Mouse (Mus musculus) monocyte, adult 2 months (primary cell): ENCODE measurements around the gene Ube2l6.
A peak's percentile ranks its signal among the peaks of the same experiment; 100 is the strongest.
"Not testable (repeated sequence)": the region's sequence is repeated elsewhere in the genome, so short reads cannot be mapped to it uniquely, and the experiment has no call there.

Experiments used
- DNase-seq, 2 experiments: peaks; one replicate each; pipeline ENCODE4 v3.0.0; 2022; ENCODE audit warnings: low spot score in 2 of 2, low read depth in 1 of 2

Ube2l6 gene

DNA sequence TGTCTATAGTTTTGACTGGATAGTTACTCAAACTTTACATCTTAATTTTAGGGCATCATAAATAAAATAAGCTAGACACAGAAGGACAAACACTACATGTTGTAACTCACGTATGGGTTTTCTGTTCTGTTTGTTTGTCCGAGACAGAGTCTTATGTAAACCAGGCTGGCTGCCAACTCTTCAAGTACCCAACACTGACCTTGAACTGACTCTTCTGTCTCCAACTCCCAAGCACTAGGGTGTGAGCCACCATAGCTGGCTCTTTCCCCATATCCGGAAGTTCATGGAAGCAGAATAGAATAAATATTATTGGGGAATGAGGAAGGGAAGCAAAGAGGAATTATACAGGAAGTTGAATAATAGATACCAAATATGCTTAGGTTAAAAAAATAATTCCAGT lies 6.1 kb upstream of the Ube2l6 start:
- DNase-seq = no peak

DNA sequence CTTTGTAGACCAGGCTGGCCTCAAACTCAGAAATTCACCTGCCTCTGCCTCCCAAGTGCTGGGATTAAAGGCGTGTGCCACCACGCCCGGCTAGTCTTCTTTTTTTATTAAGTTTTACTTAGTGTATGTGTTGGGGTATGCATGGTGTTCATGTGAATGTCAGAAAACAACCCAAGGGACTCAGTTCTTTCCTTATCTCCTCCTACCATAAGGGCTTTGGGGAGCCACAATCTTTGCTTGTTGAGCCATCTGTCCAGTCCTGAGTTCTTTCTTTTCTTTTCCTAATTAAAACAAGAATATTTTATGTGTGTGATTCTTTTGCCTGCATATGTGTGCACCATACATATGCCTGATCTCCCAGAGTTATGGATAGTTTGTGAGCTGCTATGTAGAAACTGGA lies 5.5 kb upstream of the Ube2l6 start:
- DNase-seq = no peak

DNA sequence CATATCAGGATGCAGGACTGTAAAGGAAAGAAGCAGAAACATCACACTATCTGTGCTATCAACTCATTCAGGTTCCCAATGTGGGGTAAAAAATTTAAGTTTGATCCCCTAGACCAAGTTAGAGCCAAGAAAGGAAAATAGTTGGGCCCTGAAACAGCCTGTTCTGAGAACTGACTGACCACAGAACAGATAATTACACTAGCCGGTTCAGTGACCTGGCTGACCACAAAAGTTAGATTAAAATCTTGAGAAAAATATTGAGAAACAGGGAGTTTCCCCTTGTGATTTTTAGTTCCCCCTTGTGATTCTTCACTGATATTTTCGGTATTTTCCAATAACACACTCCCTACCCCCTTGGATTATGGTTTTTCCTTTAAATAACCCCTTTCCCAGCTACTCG lies 4.8 kb upstream of the Ube2l6 start:
- no peak for DNase-seq

DNA sequence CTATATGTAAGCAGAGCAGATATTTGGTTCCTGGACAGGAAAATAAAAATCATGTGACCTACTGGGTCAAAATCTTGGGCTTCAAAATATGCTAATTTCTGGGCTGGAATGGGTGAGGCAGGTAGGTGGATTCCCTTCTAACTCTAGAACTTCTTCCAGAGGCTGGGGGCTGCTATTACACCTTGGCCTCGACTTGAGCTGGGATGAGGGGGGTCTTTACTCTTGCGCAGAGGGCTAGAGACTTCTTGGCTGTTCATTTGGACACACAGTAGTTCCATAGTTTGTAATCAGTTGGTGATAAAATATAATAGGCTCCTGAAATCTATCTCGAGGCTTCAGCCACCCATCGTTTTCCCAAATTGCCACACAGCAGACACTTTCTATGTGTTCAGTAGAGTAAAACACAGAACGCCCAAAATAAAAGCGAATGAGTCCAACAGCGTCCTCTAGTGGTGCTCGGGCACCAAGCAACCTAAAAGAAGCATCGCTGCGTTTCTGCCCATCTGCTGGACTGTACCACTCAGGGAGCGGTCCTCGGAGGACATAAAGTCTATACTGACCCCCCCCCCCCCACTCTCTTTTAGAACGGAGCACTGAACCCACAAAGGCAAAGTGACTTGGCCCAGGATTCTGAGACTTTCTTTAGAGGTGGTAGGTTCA lies 665 bp upstream of the Ube2l6 start:
- peak; percentile 37 to 59 for DNase-seq

GRCm38 (mm10) chr2:84799041-84799561 lies 473 bp downstream of the Ube2l6 start:
- DNase-seq = peak in 1 of 2 experiments; percentile 31

DNA sequence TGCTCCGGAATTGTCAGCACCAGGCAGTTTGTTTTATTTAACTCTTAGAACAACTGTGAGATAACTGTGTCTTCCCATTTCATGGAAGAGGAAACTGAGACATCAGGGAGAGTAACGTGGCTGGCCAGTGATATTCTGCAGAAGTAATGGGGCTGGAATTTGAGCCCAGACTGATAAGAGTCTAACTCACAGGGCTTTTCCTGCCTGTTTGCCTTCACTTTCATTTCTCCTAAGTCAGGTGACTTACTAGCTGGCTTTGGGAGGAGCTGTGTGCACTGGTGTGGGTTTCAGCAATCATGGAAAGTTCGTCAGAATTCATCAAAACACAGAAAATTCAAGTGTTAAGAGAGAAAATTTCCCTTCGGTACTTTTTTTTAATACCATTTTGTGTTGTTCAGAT lies 1.7 kb downstream of the Ube2l6 start:
- no peak for DNase-seq

DNA sequence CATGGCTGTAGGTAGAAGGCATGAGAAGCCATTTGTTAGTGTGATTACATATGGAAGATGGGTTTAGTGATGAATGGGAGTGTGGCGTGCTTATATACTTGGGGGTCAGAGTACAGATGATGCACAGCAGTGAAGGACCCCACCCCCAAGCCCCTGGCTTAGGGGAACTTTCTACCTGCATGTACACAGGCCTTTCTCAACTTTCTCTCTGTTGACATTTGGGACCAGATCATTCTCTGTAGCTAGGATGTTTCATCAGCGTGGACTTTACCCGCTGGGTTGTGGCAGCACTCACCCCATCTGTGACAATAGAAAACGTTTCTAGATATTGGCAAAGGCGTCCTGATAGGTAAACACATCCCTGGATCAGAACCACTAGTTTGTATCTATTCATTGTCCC lies 2.6 kb downstream of the Ube2l6 start:
- not testable (repeated sequence) for DNase-seq

GRCm38 (mm10) chr2:84803963-84804362 lies 5.3 kb downstream of the Ube2l6 start:
- DNase-seq = no peak

- DNase-seq = no peak
Observed at GRCm38 (mm10) chr2:84806546-84806945, 7.9 kb downstream of the Ube2l6 start.

DNA sequence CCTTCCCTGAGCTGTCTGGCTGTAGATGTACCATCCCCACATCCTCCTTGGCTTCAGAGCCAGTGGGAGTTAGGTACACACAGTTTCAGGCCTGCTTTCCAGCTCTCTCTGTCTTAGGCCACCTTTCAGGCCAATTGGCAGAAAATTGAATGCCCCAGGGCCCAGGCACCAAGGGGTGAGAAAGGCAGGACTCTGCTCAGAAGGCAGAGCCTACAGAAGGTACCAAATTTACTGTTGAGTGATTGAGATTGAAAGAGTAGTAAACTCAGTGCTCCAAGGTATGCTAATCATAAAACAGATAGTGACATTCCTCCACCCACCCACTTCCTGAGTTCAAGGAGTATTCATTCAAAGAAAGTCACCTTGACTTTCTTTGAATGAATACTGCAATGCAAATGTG lies 10.7 kb downstream of the Ube2l6 start:
- DNase-seq = no peak

- DNase-seq = no peak
Observed at GRCm38 (mm10) chr2:84810526-84810885, 11.9 kb downstream of the Ube2l6 start.

- peak; percentile 66 to 77 for DNase-seq
Observed at GRCm38 (mm10) chr2:84810886-84811577, 12.4 kb downstream of the Ube2l6 start.

DNA sequence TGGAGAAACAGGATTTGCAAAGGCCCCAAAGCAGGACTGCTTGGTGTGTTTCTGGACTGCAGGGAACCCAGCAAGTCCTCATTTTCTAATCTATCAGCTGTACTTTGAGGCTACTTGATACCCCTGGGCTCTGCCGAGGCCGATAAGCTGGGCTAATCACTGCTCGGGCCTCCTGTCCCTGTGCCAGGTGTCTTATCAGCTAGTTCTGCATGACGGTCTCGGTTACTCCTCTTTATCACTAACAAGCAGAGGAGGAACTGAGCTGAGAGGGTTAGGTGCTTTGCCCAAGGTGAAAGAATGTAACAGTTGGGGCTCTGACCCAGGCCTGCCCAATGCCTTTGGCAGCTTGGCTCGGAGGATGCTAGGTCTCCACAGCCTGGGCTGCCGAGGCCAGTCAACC lies 13.3 kb downstream of the Ube2l6 start:
- no peak for DNase-seq

- no peak for DNase-seq
Observed at GRCm38 (mm10) chr2:84812676-84813075, 14.0 kb downstream of the Ube2l6 start.

DNA sequence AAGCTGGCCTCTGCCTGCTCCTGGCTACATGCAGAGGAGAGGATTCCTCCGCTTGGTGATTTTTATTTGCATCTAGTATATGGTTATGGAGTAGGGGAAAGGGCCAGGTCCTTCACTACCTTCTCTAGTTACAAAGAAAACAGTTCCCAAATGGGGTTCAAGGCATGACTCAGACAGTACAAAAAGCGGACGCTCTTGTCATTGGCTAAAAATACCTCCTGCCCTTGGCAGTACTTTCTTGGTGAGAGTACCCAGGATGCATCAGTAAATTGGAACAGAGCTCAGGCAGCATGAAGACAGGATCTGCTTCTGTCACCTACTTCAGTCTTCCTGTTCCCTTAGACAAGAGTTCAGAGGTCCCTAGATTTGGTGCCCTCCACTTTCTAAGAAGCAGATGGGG lies 21.2 kb downstream of the Ube2l6 start:
- DNase-seq = no peak

DNA sequence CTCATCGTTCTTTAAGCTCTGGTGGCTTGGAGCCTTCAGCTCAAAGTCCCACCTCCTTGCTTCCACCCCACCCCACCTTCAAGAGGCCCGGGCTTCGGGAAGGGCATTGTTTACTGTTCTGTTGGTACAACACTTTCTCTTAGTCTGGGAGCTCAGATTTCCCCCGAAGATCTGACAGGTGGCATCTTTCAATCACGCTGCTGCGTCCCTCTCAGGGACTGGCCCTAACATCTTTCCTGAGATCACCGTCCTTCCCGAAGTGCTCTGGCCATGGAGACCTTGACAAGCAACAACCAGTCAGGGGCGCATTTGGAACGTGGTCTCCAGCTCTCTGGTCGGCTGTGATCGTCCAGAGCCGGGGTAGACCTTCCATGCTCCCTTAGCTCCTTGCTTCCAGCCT lies 23.9 kb downstream of the Ube2l6 start, which contains the start of gene Smtnl1:
Gene Smtnl1 (minus strand): TSS at position 101 of the 400 bp plus-strand sequence.
- DNase-seq = no peak

DNA sequence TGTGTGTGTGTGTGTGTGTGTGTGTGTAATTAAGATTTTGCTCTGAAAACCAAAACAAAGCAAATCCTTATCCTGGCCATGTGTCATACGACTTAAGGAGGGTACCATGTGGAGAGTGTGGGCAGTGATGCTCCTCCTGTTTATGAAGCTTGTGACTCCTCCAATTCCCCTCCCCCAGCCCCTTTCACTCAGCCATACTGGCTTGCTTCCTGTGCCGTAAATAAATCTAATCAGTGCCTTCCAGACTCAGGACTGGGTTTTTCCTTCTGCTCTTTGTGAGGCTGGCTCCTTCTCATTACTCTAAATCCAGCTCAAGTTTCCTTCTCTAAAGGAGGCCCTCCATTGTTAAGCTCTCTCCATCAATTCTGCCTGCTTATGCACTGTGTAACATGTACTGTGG lies 24.6 kb downstream of the Ube2l6 start:
- DNase-seq = no peak

- DNase-seq = peak; percentile 67 to 73
Observed at GRCm38 (mm10) chr2:84826488-84827282, 28.1 kb downstream of the Ube2l6 start, which contains the start of gene Timm10. Timm10 (plus strand) TSS chr2:84826997.

GRCm38 (mm10) chr2:84827283-84827920 lies 28.8 kb downstream of the Ube2l6 start:
- DNase-seq = no peak

GRCm38 (mm10) chr2:84831666-84832391 lies 33.2 kb downstream of the Ube2l6 start:
- DNase-seq = peak; percentile 50 to 68

DNA sequence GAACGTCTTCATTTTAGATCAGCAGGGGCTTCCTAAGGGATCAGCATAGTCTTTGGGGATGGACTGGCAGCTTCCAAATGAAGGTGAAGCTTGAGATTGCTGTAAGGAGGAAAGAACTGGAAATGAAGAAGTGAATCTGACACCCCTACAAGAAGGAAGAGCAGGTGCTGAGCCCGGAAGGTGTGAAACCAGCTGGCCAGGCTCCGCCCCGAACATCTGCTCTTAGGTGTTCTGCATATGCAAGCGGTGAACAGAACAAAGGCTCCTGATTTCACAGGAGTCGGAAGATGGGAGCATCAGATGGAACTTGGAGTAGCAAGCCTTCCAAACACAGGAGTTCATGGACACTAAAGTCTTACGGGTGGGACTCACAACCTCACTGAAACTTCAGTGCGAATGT lies 38.5 kb downstream of the Ube2l6 start:
- no peak for DNase-seq
